Mouse (Mus musculus): ENCODE results near the gene Nrm.
A peak's percentile ranks its signal among the peaks of the same experiment; 100 is the strongest.

Gene Nrm

DNA sequence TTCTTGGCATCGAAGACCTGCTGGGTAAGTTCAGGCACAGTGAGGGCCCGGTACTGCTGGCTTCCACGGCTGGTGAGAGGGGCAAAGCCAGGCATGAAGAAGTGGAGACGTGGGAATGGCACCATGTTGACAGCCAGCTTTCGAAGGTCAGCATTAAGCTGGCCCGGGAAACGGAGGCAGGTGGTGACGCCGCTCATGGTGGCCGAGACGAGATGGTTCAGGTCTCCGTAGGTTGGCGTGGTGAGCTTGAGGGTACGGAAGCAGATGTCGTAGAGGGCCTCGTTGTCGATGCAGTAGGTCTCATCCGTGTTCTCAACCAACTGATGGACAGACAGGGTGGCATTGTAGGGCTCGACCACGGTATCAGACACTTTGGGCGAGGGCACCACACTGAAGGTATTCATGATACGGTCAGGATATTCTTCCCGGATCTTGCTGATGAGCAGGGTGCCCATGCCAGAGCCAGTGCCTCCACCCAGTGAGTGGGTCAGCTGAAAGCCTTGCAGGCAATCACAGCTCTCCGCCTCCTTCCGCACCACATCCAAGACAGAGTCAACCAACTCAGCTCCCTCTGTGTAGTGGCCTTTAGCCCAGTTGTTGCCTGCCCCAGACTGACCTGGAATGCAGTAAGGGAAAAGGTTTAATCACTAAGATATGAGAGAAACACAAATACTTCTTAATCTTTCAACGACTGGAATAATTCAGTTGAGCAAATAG lies 25.5 kb upstream of the Nrm start:
- DNase-seq: peak; percentile 95

DNA sequence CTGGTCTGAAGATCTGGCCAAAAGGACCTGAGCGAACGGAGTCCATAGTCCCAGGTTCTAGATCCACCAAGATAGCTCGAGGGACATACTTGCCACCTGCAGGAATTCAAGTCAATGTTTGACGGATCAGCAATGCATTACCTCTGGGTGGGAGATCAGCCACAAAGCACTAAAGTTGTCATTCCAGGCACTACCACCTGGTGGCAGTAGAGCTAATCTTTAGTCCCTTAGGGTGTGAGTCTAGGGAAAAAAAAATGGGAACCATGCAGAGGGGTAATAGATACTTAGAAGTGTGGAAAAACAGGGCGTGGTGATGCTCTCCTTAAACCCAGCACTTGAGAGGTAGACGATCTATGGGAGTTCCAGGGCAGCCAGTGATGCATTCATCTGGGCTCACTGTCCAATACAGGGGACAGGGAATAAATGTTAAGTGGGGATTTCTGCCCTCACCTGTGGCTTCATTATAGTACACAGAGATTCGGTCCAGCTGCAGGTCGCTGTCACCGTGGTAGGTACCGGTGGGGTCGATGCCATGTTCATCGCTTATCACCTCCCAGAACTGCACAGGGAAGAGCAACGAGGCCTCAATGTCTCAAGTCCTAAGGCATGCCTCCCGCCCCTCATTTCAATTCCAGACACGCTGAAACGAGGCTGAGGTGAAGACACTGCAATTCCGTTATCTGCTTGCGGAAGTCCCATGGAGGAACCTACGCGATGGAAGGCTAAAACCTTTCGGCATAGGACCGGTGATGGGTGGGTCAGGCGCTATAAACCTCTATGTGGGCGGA lies 24.7 kb upstream of the Nrm start:
- peak; percentile 98 for DNase-seq

DNA sequence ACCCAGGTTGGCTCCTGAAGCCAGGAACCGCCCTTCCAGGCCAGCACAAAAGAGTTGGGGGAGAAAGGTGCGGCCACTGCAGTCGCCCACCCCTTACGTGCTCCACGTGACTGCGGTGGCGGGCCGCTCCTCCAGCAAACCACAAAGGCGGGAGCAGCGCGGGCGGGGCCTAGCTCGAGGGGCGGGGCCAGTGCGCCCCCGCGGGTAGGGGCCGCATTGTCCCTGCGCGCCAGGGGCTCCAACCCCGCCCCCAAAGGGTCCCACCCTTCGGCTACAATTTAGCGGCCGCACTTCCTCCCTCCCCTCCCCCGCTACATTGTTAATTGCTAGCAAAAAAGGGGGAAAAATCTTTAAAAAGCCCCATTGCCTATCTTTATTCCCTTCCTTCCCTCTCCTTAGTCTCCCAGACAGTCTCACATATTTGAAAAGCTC lies 24.1 kb upstream of the Nrm start:
- DNase-seq: peak; percentile 99

DNA sequence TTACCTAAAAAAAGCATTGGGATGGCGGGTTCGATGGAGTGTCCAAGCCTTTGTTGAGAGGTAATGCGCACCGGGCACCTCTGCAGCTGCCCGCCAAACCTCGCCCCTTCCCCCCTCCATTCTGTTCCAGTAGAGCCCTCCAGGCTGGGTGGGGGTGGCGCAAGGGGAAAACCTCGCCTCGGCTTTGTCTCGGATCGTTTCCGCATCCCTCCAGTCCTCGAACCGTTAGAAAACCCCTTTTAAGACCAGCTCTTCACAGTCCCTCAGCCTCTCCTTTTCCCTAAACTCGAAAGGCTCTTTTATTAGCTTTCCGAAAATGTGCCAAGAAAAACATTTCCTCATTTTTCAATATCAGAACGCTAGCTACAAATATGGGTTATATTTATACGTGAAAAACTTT lies 23.6 kb upstream of the Nrm start:
- DNase-seq: peak; percentile 95

DNA sequence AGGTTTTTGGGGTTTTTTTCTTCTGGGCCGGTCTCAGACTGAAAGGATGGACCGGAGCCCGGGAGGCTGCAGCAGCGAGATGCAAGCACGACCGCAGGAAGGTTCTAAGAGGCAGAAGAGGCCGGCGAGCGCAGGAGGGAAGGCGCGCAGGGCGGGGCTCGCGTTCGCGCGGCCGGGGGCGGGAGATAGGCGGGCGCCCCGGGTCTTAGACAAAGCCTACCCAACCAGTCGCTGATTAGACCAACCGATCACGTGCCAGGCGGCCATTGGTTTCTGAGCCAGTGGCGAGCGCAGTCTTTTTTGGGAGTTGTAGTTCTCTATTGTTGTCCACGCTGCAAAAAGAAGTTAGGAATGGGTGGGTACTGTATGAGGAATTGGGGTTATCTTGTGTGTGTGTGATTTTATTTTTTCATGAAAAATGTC lies 23.0 kb upstream of the Nrm start, which contains the start of gene Tubb5:
Gene Tubb5 (minus strand): TSS at position 185 of the 423 bp plus-strand sequence.
- peak; percentile 100 for DNase-seq

DNA sequence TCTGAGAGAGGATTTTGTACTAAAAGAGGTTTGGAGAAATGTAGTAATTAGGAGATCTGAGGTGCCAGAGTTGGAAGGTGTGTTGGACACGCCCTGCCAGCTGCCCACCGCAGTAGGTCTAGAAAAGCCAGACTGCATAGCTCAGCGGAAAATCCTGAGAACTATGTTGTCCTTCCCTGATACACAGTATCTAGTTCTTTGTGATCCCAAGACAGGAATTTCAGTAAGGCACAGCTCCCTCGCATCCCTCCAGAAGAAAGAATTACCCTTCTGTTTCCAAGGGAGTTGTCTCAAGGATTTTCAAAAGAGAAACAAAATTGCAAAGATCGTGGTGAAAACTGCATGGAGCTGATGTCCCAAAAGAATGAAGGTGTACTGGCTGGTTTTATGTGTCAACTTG lies 22.5 kb upstream of the Nrm start:
- DNase-seq: no peak

DNA sequence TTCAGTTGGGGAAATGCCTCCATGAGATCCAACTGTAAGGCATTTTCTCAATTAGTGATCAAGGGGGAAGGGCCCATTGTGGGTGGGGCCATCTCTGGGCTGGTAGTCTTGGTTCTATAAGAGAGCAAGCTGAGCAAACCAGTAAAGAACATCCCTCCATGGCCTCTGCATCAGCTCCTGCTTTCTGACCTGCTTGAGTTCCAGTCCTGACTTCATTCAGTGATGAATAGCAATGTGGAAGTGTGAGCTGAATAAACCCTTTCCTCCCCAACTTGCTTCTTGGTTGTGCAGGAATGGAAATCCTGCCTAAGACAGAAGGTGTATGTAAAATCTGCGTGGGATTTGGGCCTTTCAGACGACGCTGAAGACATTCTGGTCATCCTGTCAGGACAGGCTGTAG lies 22.1 kb upstream of the Nrm start:
- peak; percentile 93 for DNase-seq

DNA sequence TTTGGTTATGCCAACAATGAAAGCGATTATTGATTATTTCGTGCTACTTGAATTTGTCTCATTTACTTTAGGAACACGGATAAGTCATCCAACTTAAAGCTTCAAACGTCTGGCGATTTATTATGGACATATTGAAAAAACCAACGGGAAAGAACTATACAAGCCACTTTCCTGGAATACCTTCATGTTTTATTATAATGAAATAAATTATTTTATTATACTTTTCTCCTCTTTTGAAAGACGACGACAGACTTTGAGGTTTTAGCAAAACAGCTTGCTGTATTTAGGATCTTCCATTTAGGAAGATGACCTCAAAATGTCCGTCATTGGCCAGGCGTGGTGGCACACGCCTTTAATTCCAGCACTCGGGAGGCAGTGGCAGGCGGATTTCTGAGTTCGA lies 20.6 kb upstream of the Nrm start:
- DNase-seq: no peak

DNA sequence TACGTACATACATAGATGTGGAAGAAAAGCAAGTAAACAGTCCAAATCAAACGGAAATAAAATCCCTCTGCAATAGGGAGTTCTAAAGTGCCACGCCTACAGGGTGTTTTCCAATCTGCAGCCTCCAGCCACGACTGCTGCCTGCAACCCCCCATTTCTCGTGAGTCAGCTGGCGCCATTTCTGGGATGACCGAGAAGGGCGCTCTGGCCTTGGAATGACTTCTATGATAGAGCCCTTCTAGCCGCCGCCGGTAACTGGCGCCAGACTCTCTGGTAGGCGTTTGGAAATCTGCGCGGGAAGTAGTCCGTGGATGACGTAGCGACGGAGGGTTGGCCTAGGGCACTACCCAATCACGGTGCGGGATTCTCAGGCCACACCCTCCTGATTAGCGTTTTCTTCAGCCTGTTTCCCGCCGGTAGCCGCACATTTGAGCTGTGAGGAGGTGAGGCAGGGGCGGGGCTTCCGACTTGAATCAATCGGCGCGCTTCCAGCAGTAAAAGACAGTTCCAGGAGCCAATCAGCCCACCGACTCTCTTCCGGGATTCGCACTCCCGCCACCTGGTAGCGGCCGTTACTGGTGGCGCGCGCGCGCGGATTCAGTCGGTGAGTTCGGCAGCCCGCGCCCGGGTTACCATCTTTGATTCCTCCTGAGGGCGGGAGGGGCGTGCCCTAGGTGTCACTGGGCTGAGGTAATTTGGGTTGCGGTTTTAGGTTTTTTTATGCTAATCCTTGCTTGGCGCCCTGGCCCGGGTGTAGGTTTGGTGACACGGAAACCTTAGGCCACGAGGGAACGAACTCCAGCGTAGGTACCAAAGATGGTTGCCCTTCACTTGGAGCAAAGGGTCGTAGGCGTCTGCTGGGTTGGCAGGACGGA lies 19.8 kb upstream of the Nrm start, which contains the start of gene Mdc1:
Gene Mdc1 (plus strand): TSS at position 440 of the 875 bp plus-strand sequence.
- DNase-seq: peak; percentile 100

DNA sequence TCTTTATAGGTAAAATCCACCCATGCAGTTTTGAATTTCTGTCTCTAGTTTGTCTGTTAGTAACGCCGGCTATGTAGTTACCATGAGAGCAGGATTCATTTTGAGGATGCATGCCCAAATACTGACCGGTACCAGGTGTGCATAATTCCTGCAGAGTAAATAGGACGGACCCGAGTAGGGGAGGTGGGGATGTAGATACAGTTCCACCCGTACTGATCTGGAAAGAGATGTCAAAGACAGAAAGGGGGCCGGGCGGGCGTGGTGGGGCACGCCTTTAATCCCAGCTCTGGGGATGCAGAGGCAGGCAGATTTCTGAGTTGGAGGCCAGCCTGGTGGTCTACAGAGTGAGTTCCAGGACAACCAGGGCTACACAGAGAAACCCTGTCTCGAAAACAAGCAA lies 19.1 kb upstream of the Nrm start:
- peak; percentile 93 for DNase-seq

DNA sequence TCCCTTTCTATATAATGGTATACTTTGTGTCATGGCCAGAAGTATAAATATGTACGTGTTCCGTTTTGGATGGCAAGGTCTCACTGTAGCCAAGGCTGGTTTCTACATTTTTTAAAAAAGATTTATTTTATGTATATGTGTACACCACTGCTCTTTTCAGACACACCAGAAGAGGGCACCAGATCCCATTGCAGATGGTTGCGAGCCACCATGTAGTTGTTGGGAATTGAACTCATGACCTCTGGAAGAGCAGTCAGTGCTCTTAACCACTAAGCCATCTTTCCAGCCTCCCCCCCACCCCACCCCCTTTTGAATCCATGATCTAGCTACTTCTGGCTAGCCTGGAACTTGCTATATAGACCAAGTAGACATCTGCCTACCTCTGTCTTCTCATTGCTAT lies 17.6 kb upstream of the Nrm start:
- DNase-seq: no peak

DNA sequence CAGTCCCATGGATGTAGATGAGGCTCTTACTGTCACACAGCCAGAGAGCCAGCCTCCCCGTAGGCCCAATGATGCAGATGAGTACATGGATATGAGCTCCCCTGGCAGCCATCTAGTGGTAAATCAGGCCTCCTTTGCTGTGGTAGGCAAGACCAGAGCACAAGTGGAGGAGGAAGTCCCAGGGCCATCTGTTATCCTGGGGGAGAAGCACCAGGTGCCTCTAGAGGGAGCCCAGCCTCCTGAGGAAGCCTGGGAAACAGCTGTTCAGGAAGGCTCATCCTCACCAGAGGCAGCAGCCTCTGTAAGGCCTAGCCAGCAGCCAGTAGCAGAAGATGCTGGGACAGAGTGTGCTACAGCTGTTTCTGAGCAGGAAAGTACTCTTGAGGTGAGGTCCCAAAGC lies 13.0 kb upstream of the Nrm start:
- DNase-seq: no peak

DNA sequence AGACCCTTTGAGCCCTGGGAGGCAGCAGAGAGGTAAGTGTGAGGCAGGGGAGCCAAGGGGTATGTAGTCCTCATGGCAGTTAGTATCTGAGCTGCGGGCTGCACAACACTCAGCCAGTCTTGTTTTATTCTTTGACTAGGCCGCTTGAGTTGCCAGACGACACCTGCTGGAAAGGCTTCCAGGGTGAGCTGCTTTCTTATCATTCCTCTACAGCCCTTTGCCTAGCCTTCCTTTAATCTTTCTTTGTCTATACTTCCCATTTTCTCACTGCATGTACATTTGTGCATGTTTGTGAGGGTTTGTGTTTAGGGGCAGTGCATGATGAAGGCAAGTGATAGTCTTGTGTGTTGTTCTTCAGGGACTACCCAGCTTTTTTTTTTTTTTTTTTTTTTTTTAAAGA lies 10.1 kb upstream of the Nrm start:
- no peak for DNase-seq

DNA sequence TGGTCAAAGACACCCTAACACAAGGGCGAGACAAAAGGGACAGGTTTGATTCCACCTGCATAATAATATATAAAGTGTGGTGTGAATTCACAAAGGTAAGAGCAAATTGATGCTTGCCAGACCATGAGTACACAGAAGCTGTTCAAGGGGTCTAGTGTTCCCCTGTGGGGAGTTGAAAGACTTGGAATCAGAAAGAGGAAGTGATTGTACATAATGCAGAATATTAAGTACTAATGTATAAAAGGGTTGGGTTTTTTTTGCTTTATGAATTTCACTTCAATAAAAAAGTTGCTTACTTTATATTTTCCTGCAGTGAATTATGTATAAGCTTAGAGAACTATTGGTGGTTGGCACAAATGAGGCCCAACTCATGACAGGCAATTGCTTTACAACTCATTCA lies 1.7 kb upstream of the Nrm start:
- DNase-seq: no peak

DNA sequence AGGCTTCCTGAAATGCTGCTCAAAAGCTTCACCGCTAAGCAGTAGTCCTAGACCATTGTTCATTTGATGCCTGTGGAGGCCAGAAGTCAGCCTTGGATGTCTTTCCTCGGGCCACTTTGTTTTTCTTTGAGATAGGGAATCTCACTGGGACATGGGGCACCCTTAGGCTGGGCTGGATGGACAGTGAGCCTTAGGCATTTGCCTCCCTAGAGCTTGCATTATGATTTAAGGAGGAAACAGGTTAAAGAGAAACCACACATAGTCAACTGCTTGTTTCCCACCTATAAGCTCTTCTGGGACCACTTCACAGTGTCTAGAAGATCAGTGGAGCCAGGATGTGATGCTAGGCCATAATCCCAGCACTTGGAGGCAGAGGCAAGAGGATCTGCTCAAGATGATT lies 1.3 kb upstream of the Nrm start:
- DNase-seq: no peak

DNA sequence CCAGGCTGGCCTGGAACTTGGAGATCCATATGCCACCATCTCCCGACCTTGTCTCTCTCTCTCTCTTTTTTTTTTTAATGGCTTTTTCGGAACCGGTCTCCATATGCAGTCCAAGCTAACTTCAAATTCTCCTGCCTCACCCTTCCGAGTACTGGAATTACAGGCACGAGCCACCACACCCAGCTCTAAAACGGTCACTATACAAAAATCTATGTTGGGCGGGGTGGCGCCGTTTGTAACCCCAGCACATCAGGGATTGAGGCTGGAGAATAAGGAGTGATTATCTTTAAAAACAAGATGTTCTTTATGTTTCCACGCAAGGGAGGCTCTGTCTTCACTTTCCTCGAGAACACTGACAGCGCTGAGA lies 304 bp upstream of the Nrm start:
- no peak for DNase-seq

DNA sequence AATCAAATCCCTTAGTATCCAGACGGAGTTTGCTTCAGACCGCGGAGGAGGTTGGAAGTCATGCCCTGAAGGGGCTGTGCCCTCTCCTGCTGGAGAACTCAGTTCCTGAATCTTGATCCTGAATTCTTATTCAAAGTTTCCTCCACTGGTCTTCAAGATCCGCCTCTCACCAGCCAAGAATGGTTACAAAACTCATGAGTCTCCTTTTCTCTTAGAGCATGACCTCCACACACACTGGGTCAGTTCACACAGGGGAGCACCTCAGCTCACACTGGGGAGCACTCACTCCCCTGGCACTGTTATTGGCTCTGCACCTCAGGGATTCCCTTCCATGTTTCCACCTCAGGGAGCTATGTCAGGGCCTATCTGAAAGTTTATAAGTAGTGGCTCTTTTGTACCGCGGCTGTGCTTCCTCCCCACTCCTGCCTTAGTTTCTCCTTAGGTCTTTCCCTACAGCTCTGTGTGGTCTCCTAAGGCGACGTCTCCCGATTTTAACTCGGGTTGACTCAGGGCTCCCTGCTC lies 3.8 kb downstream of the Nrm start:
- peak; percentile 96 for DNase-seq

DNA sequence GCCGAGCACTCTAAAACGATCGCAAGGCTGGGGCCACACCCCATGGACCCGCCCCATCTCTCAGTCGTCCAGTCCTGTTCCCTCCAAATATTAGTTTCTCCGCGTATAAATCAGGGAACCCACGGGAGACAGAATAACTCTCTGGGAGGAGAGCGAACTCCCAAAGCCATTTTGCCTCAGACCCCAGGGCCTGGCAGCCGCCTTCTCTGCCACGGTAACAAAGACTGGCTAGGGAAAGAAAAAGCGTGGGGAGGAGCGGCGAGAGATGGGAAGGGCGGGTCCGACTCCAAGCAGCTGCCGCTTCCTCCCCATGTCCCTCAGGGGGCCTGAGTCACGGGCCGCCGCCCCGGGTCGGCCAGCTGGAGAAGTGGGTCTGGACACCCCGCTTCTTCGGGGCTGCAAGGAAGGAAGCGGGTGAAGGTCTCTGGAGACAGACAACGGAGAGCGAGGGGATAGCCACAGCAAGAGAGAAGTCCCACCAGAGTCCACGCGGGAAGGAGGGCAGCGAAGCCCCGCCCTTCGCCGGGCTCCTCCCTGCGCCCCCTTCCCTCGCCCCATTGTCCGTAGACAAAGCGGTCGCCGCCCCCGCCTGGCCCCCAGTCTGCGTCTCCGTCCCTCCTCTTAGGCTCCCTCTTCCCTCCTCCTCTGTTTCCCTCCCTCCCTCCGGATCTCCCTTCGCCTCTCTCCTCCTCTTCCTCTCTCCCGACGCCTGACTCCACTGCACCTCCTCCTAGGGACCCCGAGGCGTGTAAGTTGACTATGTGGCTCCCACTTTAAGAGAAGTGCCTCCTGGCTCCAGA lies 4.6 kb downstream of the Nrm start, which contains the start of gene Ppp1r18:
Gene Ppp1r18 (plus strand): TSS at position 113 of the 800 bp plus-strand sequence.
- peak; percentile 99 for DNase-seq

DNA sequence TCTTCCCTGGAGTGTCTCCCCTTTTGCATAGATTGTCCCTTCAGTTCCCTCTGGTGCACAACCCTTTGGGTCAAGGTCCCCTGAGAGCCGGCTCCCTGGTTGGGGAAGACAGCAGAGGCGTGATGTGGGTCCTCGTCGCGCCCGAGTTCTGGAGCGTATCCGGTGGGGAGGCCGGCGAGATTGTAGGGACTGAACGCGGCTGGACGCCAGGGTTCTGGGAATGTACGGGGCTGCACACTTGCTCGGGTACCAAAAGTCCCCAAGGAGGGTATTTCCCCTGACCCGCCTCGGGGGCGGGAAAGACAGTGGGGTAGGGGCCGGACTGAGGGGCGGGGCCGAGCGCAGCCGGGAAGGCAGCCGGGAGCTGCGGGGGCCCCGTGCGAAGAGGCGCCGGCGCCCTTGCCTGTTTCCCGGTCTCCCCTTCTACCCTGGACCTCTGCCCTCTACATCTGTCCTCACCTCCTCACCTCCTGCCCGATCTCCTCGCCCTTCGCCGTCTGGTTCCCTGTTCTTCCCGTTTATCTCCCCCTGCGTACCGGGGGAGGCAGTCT lies 5.2 kb downstream of the Nrm start:
- peak; percentile 99 for DNase-seq

DNA sequence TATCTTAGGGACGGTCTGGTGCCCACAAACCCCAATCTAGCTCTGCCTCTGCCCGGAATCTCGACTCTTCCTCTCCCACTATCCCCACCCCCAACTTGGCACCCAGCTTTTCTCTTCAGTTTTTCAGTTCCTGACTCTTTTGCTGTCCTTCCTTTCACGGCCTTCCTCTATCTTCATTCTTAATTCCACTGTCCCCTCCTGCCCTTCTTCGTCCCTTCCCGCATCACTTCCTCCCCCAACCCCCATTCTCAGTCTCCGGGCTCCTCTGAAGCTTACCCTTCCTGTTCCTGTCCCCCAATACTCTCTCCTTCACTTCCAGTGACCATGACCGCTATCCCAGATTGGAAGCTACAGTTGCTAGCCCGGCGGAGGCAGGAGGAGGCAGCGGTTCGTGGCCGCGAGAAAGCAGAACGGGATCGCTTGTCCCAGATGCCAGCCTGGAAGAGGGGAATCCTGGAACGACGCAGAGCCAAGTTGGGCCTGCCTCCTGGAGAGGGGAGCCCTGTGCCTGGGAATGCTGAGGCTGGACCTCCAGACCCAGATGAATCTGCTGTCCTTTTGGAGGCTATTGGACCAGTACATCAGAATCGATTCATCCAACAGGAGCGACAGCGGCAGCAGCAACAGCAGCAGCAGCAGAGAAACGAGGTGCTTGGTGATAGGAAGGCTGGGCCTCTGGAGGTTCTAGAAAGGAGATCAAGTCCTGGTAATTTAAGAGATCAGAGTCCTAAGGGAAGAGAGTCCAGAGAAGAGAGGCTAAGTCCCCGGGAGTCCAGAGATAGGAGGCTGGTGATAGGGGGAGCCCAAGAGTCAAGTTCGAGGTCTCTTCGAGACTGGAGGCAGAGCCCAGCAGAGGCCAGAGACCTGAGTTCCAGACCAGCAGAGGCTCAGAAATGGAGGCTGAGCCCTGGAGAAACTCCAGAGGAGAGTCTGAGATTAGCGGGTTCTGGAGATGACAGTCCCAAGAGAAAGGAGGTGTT lies 6.1 kb downstream of the Nrm start:
- DNase-seq: peak; percentile 97
